Mouse (Mus musculus): Measurements from ENCODE around the gene Atp6v1b1. TPM values are rescaled to one million over a fixed set of nuclear protein-coding genes. Genes with fewer than 3 reads are reported as not detected.
A peak's percentile ranks its signal among the peaks of the same experiment; 100 is the strongest.

The Atp6v1b1 gene
- polyA plus RNA-seq, 1 experiment, result not detected

- Histone ChIP-seq H3ac (ENCODE audit: control insufficient read depth, insufficient read length) (peak within 1 kb of the TSS; percentile 13), H3K4me2 (ENCODE audit: low read depth) (peak within 1 kb of the TSS; percentile 98), H3K27me3 (ENCODE audit: control insufficient read depth, insufficient read depth, insufficient read length) (no peaks in the 10 kb centered on the region), H3K79me2 (ENCODE audit: control insufficient read depth, insufficient read depth) (peaks cover 3% of the 10 kb centered on the region), H3K4me3 (peak within 1 kb of the TSS; percentile 74), H3K36me3 (ENCODE audit: control insufficient read depth, insufficient read depth) (peaks cover 6% of the 10 kb centered on the region)
- TF ChIP-seq MAX (IDR thresholded peaks at IDR 0.05; ENCODE audit: low read depth) (no peak), CEBPB (IDR thresholded peaks at IDR 0.05; ENCODE audit: insufficient read depth, poor library complexity, severe bottlenecking) (no peak), POLR2AphosphoS2 (IDR thresholded peaks at IDR 0.05; ENCODE audit: insufficient read length, low read depth) (peak; percentile 97), REST (IDR thresholded peaks at IDR 0.05; ENCODE audit: insufficient read depth, insufficient read length) (peak; percentile 27), MYOD1 (IDR thresholded peaks at IDR 0.05; ENCODE audit: control insufficient read depth in 1 of 3, insufficient read length in 2 of 3, low read depth in 2 of 3) (peak in 1 of 3 experiments; percentile 58), E2F4 (IDR thresholded peaks at IDR 0.05; ENCODE audit: insufficient read depth) (no peak), USF1 (IDR thresholded peaks at IDR 0.05; ENCODE audit: low read depth) (peak; percentile 84), SRF (IDR thresholded peaks at IDR 0.05; ENCODE audit: control insufficient read depth, insufficient read length, low read depth) (peak; percentile 77), MYOG (IDR thresholded peaks at IDR 0.05; ENCODE audit: control insufficient read depth in 1 of 3, insufficient read depth in 1 of 3, insufficient read length in 2 of 3, low read depth in 2 of 3) (peak in 2 of 3 experiments; percentile 21 to 40), TCF12 (IDR thresholded peaks at IDR 0.05; ENCODE audit: insufficient read depth, poor library complexity, severe bottlenecking) (no peak), POLR2A (IDR thresholded peaks at IDR 0.05; ENCODE audit: insufficient read length, low read depth) (peak; percentile 88), TCF3 (IDR thresholded peaks at IDR 0.05; ENCODE audit: insufficient read length, low read depth) (no peak)
Measured at GRCm38 (mm10) chr6:83794760-83795296, 52.0 kb downstream of the Atp6v1b1 start, which contains the start of gene Nagk. Gene Nagk (plus strand): TSS chr6:83794982.

- Histone ChIP-seq H3K27me3 (ENCODE audit: control insufficient read depth, insufficient read depth, insufficient read length) (no peaks in the 10 kb centered on the region), H3ac (ENCODE audit: control insufficient read depth, insufficient read length) (peak overlapping the region; percentile 13), H3K4me3 (peak overlapping the region; percentile 74), H3K36me3 (ENCODE audit: control insufficient read depth, insufficient read depth) (peaks cover 6% of the 10 kb centered on the region), H3K79me2 (ENCODE audit: control insufficient read depth, insufficient read depth) (peaks cover 3% of the 10 kb centered on the region), H3K4me2 (ENCODE audit: low read depth) (peak overlapping the region; percentile 84)
- TF ChIP-seq SRF (IDR thresholded peaks at IDR 0.05; ENCODE audit: control insufficient read depth, insufficient read length, low read depth), result no peak
- TF ChIP-seq USF1 (IDR thresholded peaks at IDR 0.05; ENCODE audit: low read depth), result no peak
- no peak for TF ChIP-seq TCF3 (IDR thresholded peaks at IDR 0.05; ENCODE audit: insufficient read length, low read depth)
- TF ChIP-seq POLR2A (IDR thresholded peaks at IDR 0.05; ENCODE audit: insufficient read length, low read depth), result no peak
- no peak for TF ChIP-seq E2F4 (IDR thresholded peaks at IDR 0.05; ENCODE audit: insufficient read depth)
- TF ChIP-seq CEBPB (IDR thresholded peaks at IDR 0.05; ENCODE audit: insufficient read depth, poor library complexity, severe bottlenecking), result peak; percentile 67; the same call in 1 of the 2 replicates
- TF ChIP-seq TCF12 (IDR thresholded peaks at IDR 0.05; ENCODE audit: insufficient read depth, poor library complexity, severe bottlenecking), result no peak
Measured at GRCm38 (mm10) chr6:83795492-83795900, 52.7 kb downstream of the Atp6v1b1 start.

GRCm38 (mm10) chr6:83796686-83797085 lies 53.9 kb downstream of the Atp6v1b1 start:
- no peaks in the 10 kb centered on the region for H3K27me3 ChIP-seq (ENCODE audit: control insufficient read depth, insufficient read depth, insufficient read length)
- no peak overlapping the region for H3K4me3 ChIP-seq
- H3ac ChIP-seq (ENCODE audit: control insufficient read depth, insufficient read length), result no peak overlapping the region
- H3K36me3 ChIP-seq (ENCODE audit: control insufficient read depth, insufficient read depth), result peaks cover 6% of the 10 kb centered on the region
- peak overlapping the region; percentile 4 for H3K4me2 ChIP-seq (ENCODE audit: low read depth)
- H3K79me2 ChIP-seq (ENCODE audit: control insufficient read depth, insufficient read depth), result peaks cover 3% of the 10 kb centered on the region
- TF ChIP-seq MYOD1 (IDR thresholded peaks at IDR 0.05; ENCODE audit: control insufficient read depth in 1 of 3, insufficient read length in 2 of 3, low read depth in 2 of 3) (no peak), TCF3 (IDR thresholded peaks at IDR 0.05; ENCODE audit: insufficient read length, low read depth) (no peak), SRF (IDR thresholded peaks at IDR 0.05; ENCODE audit: control insufficient read depth, insufficient read length, low read depth) (no peak), CEBPB (IDR thresholded peaks at IDR 0.05; ENCODE audit: insufficient read depth, poor library complexity, severe bottlenecking) (no peak), MAX (IDR thresholded peaks at IDR 0.05; ENCODE audit: low read depth) (no peak), USF1 (IDR thresholded peaks at IDR 0.05; ENCODE audit: low read depth) (no peak), POLR2A (IDR thresholded peaks at IDR 0.05; ENCODE audit: insufficient read length, low read depth) (no peak)

DNA sequence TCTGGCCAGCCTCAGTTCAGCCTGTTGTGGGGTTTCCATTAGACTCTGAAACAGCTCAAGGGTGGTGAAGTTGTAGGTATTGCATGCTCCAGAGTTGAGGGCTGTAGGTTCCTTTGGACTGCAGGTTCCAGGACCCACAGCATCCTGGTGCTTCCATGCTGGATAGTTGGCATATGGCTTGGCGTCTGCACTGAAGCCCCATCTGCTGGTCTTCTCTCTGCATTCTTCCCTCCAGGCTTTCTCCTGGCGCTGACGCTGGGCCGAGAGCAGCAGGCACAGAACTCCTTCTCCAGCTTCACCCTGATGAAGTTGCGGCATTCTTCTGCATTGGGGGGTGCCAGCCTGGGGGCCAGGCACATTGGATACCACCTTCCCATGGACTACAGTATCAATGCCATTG lies 59.2 kb downstream of the Atp6v1b1 start:
- H3K4me2 ChIP-seq (ENCODE audit: low read depth), result no peak overlapping the region
- H3K4me3 ChIP-seq, result no peak overlapping the region
- H3ac ChIP-seq (ENCODE audit: control insufficient read depth, insufficient read length), result no peak overlapping the region
- no peaks in the 10 kb centered on the region for H3K27me3 ChIP-seq (ENCODE audit: control insufficient read depth, insufficient read depth, insufficient read length)
- H3K79me2 ChIP-seq (ENCODE audit: control insufficient read depth, insufficient read depth), result no peaks in the 10 kb centered on the region
- no peak for TF ChIP-seq CEBPB (IDR thresholded peaks at IDR 0.05; ENCODE audit: insufficient read depth, poor library complexity, severe bottlenecking)
- TF ChIP-seq USF1 (IDR thresholded peaks at IDR 0.05; ENCODE audit: low read depth), result no peak
- TF ChIP-seq MAX (IDR thresholded peaks at IDR 0.05; ENCODE audit: low read depth), result no peak
- TF ChIP-seq REST (IDR thresholded peaks at IDR 0.05; ENCODE audit: insufficient read depth, insufficient read length), result no peak
- TF ChIP-seq TCF3 (IDR thresholded peaks at IDR 0.05; ENCODE audit: insufficient read length, low read depth), result no peak
- TF ChIP-seq POLR2AphosphoS2 (IDR thresholded peaks at IDR 0.05; ENCODE audit: insufficient read length, low read depth), result no peak
- no peak for TF ChIP-seq SRF (IDR thresholded peaks at IDR 0.05; ENCODE audit: control insufficient read depth, insufficient read length, low read depth)
- TF ChIP-seq MYOD1 (IDR thresholded peaks at IDR 0.05; ENCODE audit: control insufficient read depth in 1 of 3, insufficient read length in 2 of 3, low read depth in 2 of 3), result no peak
- no peak for TF ChIP-seq MYOG (IDR thresholded peaks at IDR 0.05; ENCODE audit: control insufficient read depth in 1 of 3, insufficient read depth in 1 of 3, insufficient read length in 2 of 3, low read depth in 2 of 3)
- TF ChIP-seq TCF12 (IDR thresholded peaks at IDR 0.05; ENCODE audit: insufficient read depth, poor library complexity, severe bottlenecking), result no peak
- no peak for TF ChIP-seq POLR2A (IDR thresholded peaks at IDR 0.05; ENCODE audit: insufficient read length, low read depth)
- TF ChIP-seq E2F4 (IDR thresholded peaks at IDR 0.05; ENCODE audit: insufficient read depth), result no peak
- peaks cover 6% of the 10 kb centered on the region for H3K36me3 ChIP-seq (ENCODE audit: control insufficient read depth, insufficient read depth)
